19 mouse cellular contexts compared by ENCODE assay signal in genomic region chr17:28070256-28070655, GRCm38 (mm10). TPM values are rescaled to one million over a fixed set of nuclear protein-coding genes. Genes with fewer than 3 reads are reported as not detected.
DNase-seq lines count a peak whose midpoint lies in the region; ATAC-seq lines count a peak whose summit lies in the region.
"Had no signal": no experiment of that assay in that cellular context is flagged by ENCODE, and none has a peak within 500 bp of the region (broad histone marks: within the 10 kb centered on the region; RNA-seq: fewer than 3 reads in every experiment).

No protein-coding gene starts in this region.

- H3K4me2 ChIP-seq in intestine, embryonic 15.5 days (replicated peaks): no peak overlapping the region
- H3K4me2 ChIP-seq: heart, embryonic 11.5 days; liver, embryonic 12.5 days; neural tube, embryonic 13.5 days had no signal

- H3K4me3 ChIP-seq in intestine, embryonic 15.5 days (replicated peaks): no peak overlapping the region
- H3K4me3 ChIP-seq: embryonic facial prominence, embryonic 13.5 days; liver, embryonic 12.5 days; neural tube, embryonic 13.5 days had no signal

- WGBS in intestine, embryonic 15.5 days: 80% methylated on average over 13 of the region's 13 CpGs

- no peaks in the 10 kb centered on the region for H3K27me3 ChIP-seq in intestine, embryonic 15.5 days (replicated peaks)
- H3K27me3 ChIP-seq: embryonic facial prominence, embryonic 13.5 days; neural tube, embryonic 13.5 days; Patski had no signal

- ATAC-seq in intestine, embryonic 15.5 days: no peak
- ATAC-seq: intestine, postnatal 0 days; liver, embryonic 12.5 days; Patski had no signal

- no peak overlapping the region for H3K9ac ChIP-seq in intestine, embryonic 15.5 days
- H3K9ac ChIP-seq: embryonic facial prominence, embryonic 13.5 days; liver, embryonic 12.5 days; neural tube, embryonic 13.5 days had no signal

- H3K27ac ChIP-seq in intestine, embryonic 15.5 days: no peak overlapping the region
- H3K27ac ChIP-seq: embryonic facial prominence, embryonic 13.5 days; liver, embryonic 12.5 days; neural tube, embryonic 13.5 days had no signal

- no peaks in the 10 kb centered on the region for H3K9me3 ChIP-seq in intestine, embryonic 15.5 days
- H3K9me3 ChIP-seq: embryonic facial prominence, embryonic 13.5 days; liver, embryonic 12.5 days; neural tube, embryonic 13.5 days had no signal

- H3K4me1 ChIP-seq in intestine, embryonic 15.5 days (replicated peaks): no peaks in the 10 kb centered on the region
- H3K4me1 ChIP-seq: liver, embryonic 12.5 days had no signal

- H3K36me3 ChIP-seq in intestine, embryonic 15.5 days: no peaks in the 10 kb centered on the region
- H3K36me3 ChIP-seq: embryonic facial prominence, embryonic 13.5 days; liver, embryonic 12.5 days; neural tube, embryonic 13.5 days had no signal

- peak; percentile 29 to 53 for DNase-seq in layer of hippocampus, postnatal 14 days (ENCODE audit: low spot score in 2 of 2)
- no peak for DNase-seq in layer of hippocampus, postnatal 36 days
- peak; percentile 70 for DNase-seq in urinary bladder, postnatal 14 days (ENCODE audit: low spot score)
- DNase-seq in urinary bladder, adult 2 months (ENCODE audit: low spot score): no peak
- peak; percentile 85 to 91 for DNase-seq in adrenal gland, postnatal 36 days
- no peak for DNase-seq in urinary bladder, postnatal 10 days (ENCODE audit: low spot score)
- DNase-seq: cerebellum, adult 9-11 months; gastrocnemius, postnatal 10 days; heart, postnatal 4 days; kidney, postnatal 4 days; thymus, postnatal 25 days had no signal

RNA-seq across cellular contexts. Expression of gene Tcp11, which starts 10.2 kb away (rescaled TPM):
- 1 to 10 TPM in 1 of 2 experiments, under 1 TPM in 1; 0.86 to 1.3 TPM for total RNA-seq in layer of hippocampus, postnatal 14 days (2021)
- total RNA-seq in layer of hippocampus, postnatal 36 days (2021): 1 to 10 TPM; 1.0 to 1.5 TPM
- 0.19 and 0.43 TPM in 2 replicates for polyA plus RNA-seq in urinary bladder, adult 2 months (2012; rRNA removed)
- total RNA-seq in adrenal gland, postnatal 36 days (2021): not detected
- 1.2 and 1.6 TPM in 2 replicates for polyA plus RNA-seq in intestine, embryonic 15.5 days (2015; fragmentation: Nextera tagmentation; extraction: Ambion mirVana)
- total RNA-seq: CH12.LX; gastrocnemius, postnatal 10 days had no signal

Comparison
In these comparisons a context has a peak if more than half of its experiments do, and no peak if none do; other contexts are left out.
1. DNase-seq: peak in layer of hippocampus, postnatal 14 days (2 of 2), urinary bladder, postnatal 14 days (single experiment) and adrenal gland, postnatal 36 days (2 of 2); none in layer of hippocampus, postnatal 36 days (0 of 2), urinary bladder, adult 2 months (single experiment) and urinary bladder, postnatal 10 days (single experiment).